Mouse (Mus musculus) hindbrain, embryonic 14.5 days (tissue): ENCODE data around the gene Gm28051. TPM values are rescaled to one million over a fixed set of nuclear protein-coding genes. Genes with fewer than 3 reads are reported as not detected.
A peak's percentile ranks its signal among the peaks of the same experiment; 100 is the strongest.

ENCODE experiments used
- ATAC-seq: fragments of 200-750 bp; cut with Nextera tagmentation; 2 replicates; pipeline ENCODE4 v1.8.0; 2017; ENCODE audit warnings: moderate number of reproducible peaks, mild to moderate bottlenecking, moderate TSS enrichment, moderate library complexity; ENCODE audit not compliant: low FRiP score
- DNase-seq: peaks from one replicate; pipeline ENCODE4 v3.0.0-alpha.2; 2015; ENCODE audit warnings: low spot score
- H3K27ac ChIP-seq: fragments of 300-500 bp; sonication (generic); 2 replicates; pipeline ENCODE4 v1.5.1; 2014; ENCODE audit warnings: mild to moderate bottlenecking, moderate library complexity
- H3K27me3 ChIP-seq: fragments of 300-500 bp; sonication (generic); 2 replicates; pipeline ENCODE4 v1.6.1; 2014; ENCODE audit warnings: mild to moderate bottlenecking, low read length, mixed read lengths; ENCODE audit not compliant: control insufficient read depth, insufficient read depth
- H3K36me3 ChIP-seq: fragments of 300-500 bp; sonication (generic); replicated peaks from 2 replicates; pipeline ENCODE4 v1.6.1; 2014; ENCODE audit not compliant: control insufficient read depth, insufficient read depth
- H3K4me1 ChIP-seq: fragments of 300-500 bp; sonication (generic); replicated peaks from 2 replicates; pipeline ENCODE4 v1.6.1; 2014; ENCODE audit warnings: antibody characterized with exemption, low read length, mixed read lengths; ENCODE audit not compliant: control insufficient read depth, insufficient read depth
- H3K4me2 ChIP-seq: fragments of 300-500 bp; sonication (generic); replicated peaks from 2 replicates; pipeline ENCODE4 v1.6.1; 2014; ENCODE audit warnings: mild to moderate bottlenecking, moderate library complexity
- H3K4me3 ChIP-seq: fragments of 300-500 bp; sonication (generic); replicated peaks from 2 replicates; pipeline ENCODE4 v1.5.1; 2014; ENCODE audit warnings: mild to moderate bottlenecking, low read length
- H3K9ac ChIP-seq: fragments of 300-500 bp; sonication (generic); 2 replicates; pipeline ENCODE4 v1.6.1; 2014
- H3K9me3 ChIP-seq: fragments of 300-500 bp; sonication (generic); 2 replicates; pipeline ENCODE4 v1.6.1; 2016; ENCODE audit warnings: low read length; ENCODE audit not compliant: control insufficient read depth
- WGBS: fragments of 180-500 bp; shearing (Covaris S2); extraction: QIAGEN DNeasy Blood & Tissue Kit; methylation state at CpG from one replicate; pipeline ENCODE4 v1.1.7; 2014; 5-methylcytosine and 5-hydroxymethylcytosine counted together
- polyA plus RNA-seq: library from polyadenylated mRNA; unstranded; fragments of >200 nt; fragmentation: Nextera tagmentation; extraction: Ambion mirVana; gene quantifications from 2 replicates; pipeline ENCODE4 v1.2.1, GENCODE M21; 2014

The Gm28051 gene
- polyA plus RNA-seq, 1 experiment from 2014 or later, result not detected

DNA sequence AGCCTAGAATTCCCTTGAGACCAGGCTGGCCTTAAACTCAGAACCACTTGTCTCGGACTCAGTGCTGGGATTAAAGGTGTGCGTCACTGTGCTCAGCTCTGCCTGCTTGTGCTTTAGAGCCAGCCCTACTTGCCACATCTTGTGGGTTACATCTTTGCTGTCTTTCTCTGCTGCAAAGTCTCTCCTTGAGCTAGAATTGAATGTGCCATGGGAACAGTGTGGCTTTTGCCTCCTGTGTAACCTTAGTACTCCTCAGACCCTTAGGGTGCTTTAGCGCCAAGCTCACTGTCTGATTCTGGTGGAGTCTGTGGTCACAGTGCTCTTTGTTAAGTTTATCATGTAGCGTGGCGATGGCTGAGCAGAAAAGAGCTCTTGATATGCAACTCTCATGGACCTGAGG lies 15.1 kb upstream of the Gm28051 start:
- Histone ChIP-seq H3K36me3 (peaks cover 97% of the 10 kb centered on the region), H3K27ac (no peak overlapping the region), H3K27me3 (no peaks in the 10 kb centered on the region), H3K9ac (no peak overlapping the region), H3K4me1 (no peaks in the 10 kb centered on the region), H3K9me3 (no peaks in the 10 kb centered on the region), H3K4me2 (no peak overlapping the region), H3K4me3 (no peak overlapping the region)
- no peak for ATAC-seq
- 95% methylated on average over 5 of the region's 5 CpGs for WGBS
- no peak for DNase-seq

DNA sequence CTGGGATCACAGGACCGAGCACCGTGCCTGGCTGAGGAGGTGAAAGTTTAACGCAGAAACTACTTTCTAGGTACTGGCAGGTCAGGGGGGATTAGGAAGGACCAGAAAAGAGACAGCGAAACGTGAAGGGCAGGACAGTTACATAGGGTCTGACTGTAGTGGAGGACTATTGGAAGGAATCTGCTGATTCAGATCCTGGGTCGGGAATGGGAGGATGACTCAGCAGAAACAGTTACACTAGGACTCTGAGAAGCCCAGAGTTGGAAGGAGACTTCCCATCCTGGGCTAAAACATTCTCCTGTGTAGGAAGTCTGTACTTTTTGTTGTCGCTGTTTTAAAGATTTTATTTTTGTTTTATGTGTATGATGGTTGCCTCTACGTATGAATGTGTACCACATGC lies 14.0 kb upstream of the Gm28051 start:
- peaks cover 96% of the 10 kb centered on the region for H3K36me3 ChIP-seq
- H3K4me1 ChIP-seq, result no peaks in the 10 kb centered on the region
- H3K4me3 ChIP-seq, result no peak overlapping the region
- H3K9me3 ChIP-seq, result no peaks in the 10 kb centered on the region
- H3K4me2 ChIP-seq, result no peak overlapping the region
- 97% methylated on average over 8 of the region's 8 CpGs for WGBS
- no peaks in the 10 kb centered on the region for H3K27me3 ChIP-seq
- no peak for ATAC-seq
- no peak for DNase-seq
- no peak overlapping the region for H3K27ac ChIP-seq
- no peak overlapping the region for H3K9ac ChIP-seq

DNA sequence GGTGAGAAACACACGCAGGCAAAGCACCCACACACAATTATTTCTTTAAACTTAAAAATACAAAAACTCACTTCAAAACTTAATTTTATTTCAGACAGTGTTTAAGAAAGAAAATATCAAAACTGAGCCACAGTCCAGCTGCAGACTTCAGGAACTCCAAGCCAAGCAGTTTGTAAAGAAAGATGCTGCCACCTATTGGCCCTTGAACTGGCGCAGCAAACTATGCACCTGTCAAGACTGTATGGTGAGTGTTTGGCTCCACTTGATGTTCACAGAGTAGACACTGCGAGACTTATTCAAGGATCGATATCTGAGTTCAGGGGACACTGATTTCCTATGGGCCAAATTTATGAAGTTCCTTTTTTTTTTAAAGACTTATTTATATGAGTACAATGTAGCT lies 11.4 kb upstream of the Gm28051 start:
- H3K27me3 ChIP-seq, result no peaks in the 10 kb centered on the region
- ATAC-seq, result no peak
- no peak overlapping the region for H3K27ac ChIP-seq
- no peak for DNase-seq
- no peaks in the 10 kb centered on the region for H3K9me3 ChIP-seq
- 95% methylated on average over 4 of the region's 4 CpGs for WGBS
- H3K36me3 ChIP-seq, result peaks cover 93% of the 10 kb centered on the region
- H3K9ac ChIP-seq, result no peak overlapping the region
- H3K4me3 ChIP-seq, result no peak overlapping the region
- no peak overlapping the region for H3K4me2 ChIP-seq
- no peaks in the 10 kb centered on the region for H3K4me1 ChIP-seq

DNA sequence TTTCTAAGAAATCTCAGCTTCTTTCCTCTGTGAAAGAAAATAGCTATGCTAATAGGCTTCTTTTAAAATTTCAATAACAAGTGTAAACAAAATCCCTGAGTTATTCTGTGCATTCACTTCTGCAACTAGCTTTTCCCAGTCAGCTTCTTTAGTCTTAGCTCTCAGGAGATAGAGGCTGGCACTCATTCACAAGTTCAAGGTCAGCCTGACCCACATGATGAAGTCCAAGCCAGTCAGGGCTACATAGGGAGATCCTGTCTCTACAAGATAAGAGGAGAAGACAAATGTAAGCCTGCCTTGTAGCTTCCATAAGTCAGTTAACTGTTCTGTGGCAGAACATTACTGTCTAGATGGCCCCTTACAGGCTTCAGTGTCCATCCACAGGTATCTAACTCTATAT lies 6.1 kb upstream of the Gm28051 start:
- peaks cover 54% of the 10 kb centered on the region for H3K36me3 ChIP-seq
- no peak overlapping the region for H3K9ac ChIP-seq
- no peak overlapping the region for H3K4me3 ChIP-seq
- no peak overlapping the region for H3K4me2 ChIP-seq
- no peak overlapping the region for H3K27ac ChIP-seq
- DNase-seq (no peak), ATAC-seq (no peak)
- peaks cover 8% of the 10 kb centered on the region for H3K4me1 ChIP-seq
- no peaks in the 10 kb centered on the region for H3K27me3 ChIP-seq
- no peaks in the 10 kb centered on the region for H3K9me3 ChIP-seq

DNA sequence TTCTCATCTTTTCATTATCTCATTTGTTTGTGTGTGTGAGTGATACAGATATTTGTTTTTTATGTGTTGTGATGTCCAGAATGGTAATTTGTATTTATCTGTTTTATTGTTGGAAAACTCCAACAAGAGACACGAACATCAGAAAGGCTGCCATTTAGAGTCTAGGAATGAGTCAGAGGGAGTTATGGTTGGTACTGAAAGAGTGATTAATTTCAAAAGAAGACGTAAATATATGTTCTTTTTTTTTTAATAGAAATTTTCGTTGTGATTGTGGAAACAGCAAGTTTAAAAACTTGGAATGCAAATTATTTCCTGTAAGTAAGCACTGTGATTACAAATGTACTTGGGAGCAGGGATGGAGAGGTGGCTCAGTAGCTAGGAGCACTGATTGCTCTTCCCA lies 4.1 kb upstream of the Gm28051 start:
- H3K9me3 ChIP-seq, result no peaks in the 10 kb centered on the region
- no peak overlapping the region for H3K4me2 ChIP-seq
- H3K27ac ChIP-seq, result no peak overlapping the region
- no peaks in the 10 kb centered on the region for H3K27me3 ChIP-seq
- peaks cover 15% of the 10 kb centered on the region for H3K4me1 ChIP-seq
- peaks cover 36% of the 10 kb centered on the region for H3K36me3 ChIP-seq
- H3K4me3 ChIP-seq, result no peak overlapping the region
- ATAC-seq (no peak), DNase-seq (no peak)
- 91% methylated on average over 3 of the region's 3 CpGs for WGBS
- no peak overlapping the region for H3K9ac ChIP-seq

DNA sequence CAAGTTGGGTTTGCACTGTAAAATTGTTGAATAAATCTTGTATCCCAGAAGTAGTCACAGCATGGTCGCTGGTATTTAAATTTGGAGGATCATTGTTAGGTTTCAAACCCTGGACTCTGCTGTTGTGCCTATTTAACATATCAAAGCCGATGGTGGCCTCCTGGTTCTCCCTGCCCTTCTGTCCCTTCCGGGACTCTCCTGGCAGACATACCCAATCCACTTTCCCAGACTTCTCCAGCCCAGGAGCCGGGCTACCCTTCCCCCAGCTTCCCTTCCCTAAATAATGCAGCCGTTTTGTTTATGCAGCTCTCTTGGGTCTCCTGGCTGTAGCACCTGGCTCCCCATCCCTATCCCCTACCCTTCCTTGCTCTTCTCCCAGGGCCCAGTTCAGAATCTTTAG lies 1.4 kb upstream of the Gm28051 start:
- WGBS, result 1% methylated on average over 5 of the region's 5 CpGs
- Histone ChIP-seq H3K36me3 (peaks cover 18% of the 10 kb centered on the region), H3K4me1 (peaks cover 19% of the 10 kb centered on the region), H3K4me3 (peak overlapping the region; percentile 79), H3K4me2 (peak overlapping the region; percentile 65), H3K9me3 (no peaks in the 10 kb centered on the region), H3K9ac (peak overlapping the region; percentile 73), H3K27ac (no peak overlapping the region), H3K27me3 (no peaks in the 10 kb centered on the region)
- ATAC-seq (no peak), DNase-seq (no peak)

DNA sequence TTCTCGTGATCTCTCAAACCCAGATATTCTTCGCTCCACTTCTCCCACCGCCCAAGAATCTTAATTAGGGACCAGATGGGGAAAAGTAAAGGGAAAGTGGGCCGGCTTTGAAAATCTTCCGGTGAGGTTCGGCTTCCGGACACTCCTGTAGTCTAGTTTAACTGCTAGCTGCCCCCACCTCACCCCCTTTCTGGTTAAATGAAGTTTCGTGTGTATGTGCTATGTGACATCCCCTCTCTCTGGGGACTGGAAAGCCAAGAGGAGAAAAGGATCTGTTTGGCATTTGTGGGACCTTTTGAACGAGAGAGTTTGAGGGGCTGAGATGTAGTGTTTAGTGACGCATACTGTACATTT lies 815 bp upstream of the Gm28051 start, which contains the start of gene Gm20604:
Gm20604 (minus strand) TSS at position 270 of the 354 bp plus-strand sequence.
- Histone ChIP-seq H3K27me3 (no peaks in the 10 kb centered on the region), H3K4me2 (peak within 1 kb of the TSS; percentile 65), H3K4me1 (peaks cover 19% of the 10 kb centered on the region), H3K9me3 (no peaks in the 10 kb centered on the region), H3K4me3 (peak within 1 kb of the TSS; percentile 79), H3K9ac (peak within 1 kb of the TSS; percentile 74), H3K27ac (peak within 1 kb of the TSS; percentile 90), H3K36me3 (peaks cover 13% of the 10 kb centered on the region)
- under 1% methylated on average over 10 of the region's 10 CpGs for WGBS
- ATAC-seq, result no peak
- no peak for DNase-seq

DNA sequence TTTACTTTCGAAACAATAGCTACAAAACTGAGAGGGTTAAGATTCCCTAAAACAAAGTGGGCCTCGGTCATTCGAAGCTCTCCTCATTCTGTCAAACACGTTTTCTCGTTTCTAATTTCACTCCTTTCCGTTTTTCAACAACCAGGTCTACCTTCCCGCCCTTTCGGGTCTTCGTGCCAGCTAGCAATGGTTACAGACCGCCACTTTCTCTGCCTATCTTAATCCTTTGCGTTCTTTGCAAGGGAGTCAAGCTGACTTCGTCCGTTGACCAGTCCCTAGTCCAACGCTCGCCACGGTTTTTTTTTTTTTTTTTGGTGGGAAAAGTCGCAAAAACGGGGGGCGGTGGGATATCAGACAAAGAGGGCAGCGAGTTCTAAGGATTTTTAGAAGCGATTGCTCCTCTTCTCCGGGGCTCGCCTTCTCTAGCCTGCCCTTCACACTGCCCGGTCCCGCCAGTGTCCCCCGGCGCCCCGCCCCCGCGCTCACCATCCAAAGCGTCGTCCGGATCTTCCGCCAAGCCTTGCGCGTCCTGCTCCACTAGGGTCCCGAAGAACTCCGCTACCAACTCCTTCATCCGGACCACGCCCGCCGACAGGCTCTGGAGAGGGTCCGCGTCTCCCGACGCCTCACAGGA lies 393 bp downstream of the Gm28051 start:
- peak overlapping the region; percentile 65 for H3K4me2 ChIP-seq
- ATAC-seq, result no peak; the same call in 1 of the 2 replicates
- H3K36me3 ChIP-seq, result peaks cover 5% of the 10 kb centered on the region
- no peaks in the 10 kb centered on the region for H3K9me3 ChIP-seq
- no peaks in the 10 kb centered on the region for H3K27me3 ChIP-seq
- DNase-seq, result no peak
- WGBS, result 1% methylated on average over 46 of the region's 46 CpGs
- H3K4me3 ChIP-seq, result peak overlapping the region; percentile 79
- H3K4me1 ChIP-seq, result peaks cover 19% of the 10 kb centered on the region
- peak overlapping the region; percentile 90 for H3K27ac ChIP-seq
- peak overlapping the region; percentile 74 for H3K9ac ChIP-seq

DNA sequence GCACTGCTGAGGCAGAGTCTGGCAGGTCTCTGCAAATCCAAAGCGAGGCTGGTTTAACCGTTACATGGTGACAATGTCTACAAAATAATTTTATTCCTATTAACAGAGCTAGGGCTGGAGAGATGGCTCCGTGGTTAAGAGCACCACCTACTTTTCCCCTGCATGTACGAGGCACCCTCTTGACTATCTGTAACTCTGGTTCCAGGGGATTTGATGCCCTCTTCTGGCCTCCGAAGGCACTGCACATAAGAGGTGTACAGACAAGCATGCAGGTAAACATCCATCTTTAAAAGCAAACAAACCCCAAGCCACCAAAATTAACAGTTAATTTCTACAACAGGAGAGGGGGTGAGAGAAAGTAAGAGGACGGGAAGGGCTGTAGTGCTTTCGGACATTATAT lies 1.3 kb downstream of the Gm28051 start:
- 89% methylated on average over 7 of the region's 7 CpGs for WGBS
- Histone ChIP-seq H3K27me3 (no peaks in the 10 kb centered on the region), H3K4me2 (peak overlapping the region; percentile 65), H3K4me1 (peaks cover 19% of the 10 kb centered on the region), H3K36me3 (peaks cover 5% of the 10 kb centered on the region; the same call in 1 of the 2 replicates), H3K4me3 (peak overlapping the region; percentile 79), H3K9ac (peak overlapping the region; percentile 74; the same call in 1 of the 2 replicates), H3K9me3 (no peaks in the 10 kb centered on the region), H3K27ac (no peak overlapping the region)
- ATAC-seq (no peak), DNase-seq (no peak)

DNA sequence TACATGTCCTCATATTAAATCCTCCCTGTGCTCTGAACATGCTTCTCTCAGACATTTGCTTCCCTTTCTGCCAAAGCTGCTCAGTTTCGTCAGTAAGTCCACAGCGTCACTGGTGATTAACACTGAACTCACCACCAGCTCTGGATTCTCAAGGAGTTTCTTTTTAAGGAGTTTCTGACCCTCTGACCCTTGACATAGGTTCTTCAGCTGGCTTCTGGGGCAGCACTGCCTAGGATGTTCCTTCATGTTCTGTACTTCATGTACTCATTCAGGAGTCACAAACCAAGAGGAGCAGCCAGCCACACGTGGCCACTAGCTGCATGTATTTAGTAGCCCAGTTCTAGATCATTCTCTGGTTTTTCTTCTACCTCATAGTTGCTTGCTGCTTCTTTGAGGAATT lies 9.3 kb downstream of the Gm28051 start:
- H3K27ac ChIP-seq, result no peak overlapping the region
- 90% methylated on average over 3 of the region's 3 CpGs for WGBS
- no peak for ATAC-seq
- H3K9me3 ChIP-seq, result no peaks in the 10 kb centered on the region
- no peaks in the 10 kb centered on the region for H3K27me3 ChIP-seq
- H3K9ac ChIP-seq, result no peak overlapping the region
- H3K4me1 ChIP-seq, result peaks cover 11% of the 10 kb centered on the region
- no peak for DNase-seq
- no peak overlapping the region for H3K4me2 ChIP-seq
- peaks cover 16% of the 10 kb centered on the region for H3K36me3 ChIP-seq
- no peak overlapping the region for H3K4me3 ChIP-seq
